Mouse (Mus musculus): ENCODE data around the gene Cnr2.
A peak's percentile ranks its signal among the peaks of the same experiment; 100 is the strongest.
"Not testable (repeated sequence)": the region's sequence is repeated elsewhere in the genome, so short reads cannot be mapped to it uniquely, and the experiment has no call there.

Cnr2 gene

GRCm38 (mm10) chr4:135934708-135935500 is 39.7 kb downstream of the Cnr2 start:
- no peak for DNase-seq (ENCODE audit: low spot score in 2 of 2)

- DNase-seq (ENCODE audit: low spot score in 2 of 2), result no peak
Measured at GRCm38 (mm10) chr4:135935502-135935901, 40.3 kb downstream of the Cnr2 start.

- no peak for DNase-seq (ENCODE audit: low spot score in 2 of 2)
Measured at GRCm38 (mm10) chr4:135938858-135939257, 43.7 kb downstream of the Cnr2 start.

- not testable (repeated sequence) for DNase-seq (ENCODE audit: low spot score in 2 of 2)
Measured at GRCm38 (mm10) chr4:135941026-135941425, 45.8 kb downstream of the Cnr2 start.

GRCm38 (mm10) chr4:135942193-135942592 is 47.0 kb downstream of the Cnr2 start:
- no peak for DNase-seq (ENCODE audit: low spot score in 2 of 2)

GRCm38 (mm10) chr4:135943389-135943788 is 48.2 kb downstream of the Cnr2 start:
- DNase-seq (ENCODE audit: low spot score in 2 of 2), result no peak

- no peak for DNase-seq (ENCODE audit: low spot score in 2 of 2)
Measured at GRCm38 (mm10) chr4:135945706-135946105, 50.5 kb downstream of the Cnr2 start.

GRCm38 (mm10) chr4:135946278-135946658 is 51.1 kb downstream of the Cnr2 start, which contains the start of gene Hmgcl:
Gene Hmgcl (plus strand): TSS chr4:135946448.
- DNase-seq (ENCODE audit: low spot score in 2 of 2), result peak; percentile 95

- peak; percentile 37 to 47 for DNase-seq (ENCODE audit: low spot score in 2 of 2)
Measured at GRCm38 (mm10) chr4:135946659-135947301, 51.6 kb downstream of the Cnr2 start.

GRCm38 (mm10) chr4:135948142-135948541 is 52.9 kb downstream of the Cnr2 start:
- no peak for DNase-seq (ENCODE audit: low spot score in 2 of 2)

- DNase-seq (ENCODE audit: low spot score in 2 of 2), result no peak
Measured at GRCm38 (mm10) chr4:135949475-135949874, 54.3 kb downstream of the Cnr2 start.

- DNase-seq (ENCODE audit: low spot score in 2 of 2), result peak in 1 of 2 experiments; percentile 40
Measured at GRCm38 (mm10) chr4:135949911-135950310, 54.7 kb downstream of the Cnr2 start.

- no peak for DNase-seq (ENCODE audit: low spot score in 2 of 2)
Measured at GRCm38 (mm10) chr4:135950365-135950764, 55.2 kb downstream of the Cnr2 start.

- DNase-seq (ENCODE audit: low spot score in 2 of 2), result no peak
Measured at GRCm38 (mm10) chr4:135951505-135951904, 56.3 kb downstream of the Cnr2 start.

- no peak for DNase-seq (ENCODE audit: low spot score in 2 of 2)
Measured at GRCm38 (mm10) chr4:135953179-135953578, 58.0 kb downstream of the Cnr2 start.

GRCm38 (mm10) chr4:135954241-135954640 is 59.0 kb downstream of the Cnr2 start:
- peak; percentile 77 to 86 for DNase-seq (ENCODE audit: low spot score in 2 of 2)

- no peak for DNase-seq (ENCODE audit: low spot score in 2 of 2)
Measured at GRCm38 (mm10) chr4:135955886-135956285, 60.7 kb downstream of the Cnr2 start.

- DNase-seq (ENCODE audit: low spot score in 2 of 2), result no peak
Measured at GRCm38 (mm10) chr4:135958354-135958753, 63.2 kb downstream of the Cnr2 start.

GRCm38 (mm10) chr4:135960717-135961116 is 65.5 kb downstream of the Cnr2 start:
- DNase-seq (ENCODE audit: low spot score in 2 of 2), result peak; percentile 85

- no peak for DNase-seq (ENCODE audit: low spot score in 2 of 2)
Measured at GRCm38 (mm10) chr4:135961709-135962108, 66.5 kb downstream of the Cnr2 start.

GRCm38 (mm10) chr4:135962198-135962597 is 67.0 kb downstream of the Cnr2 start:
- DNase-seq (ENCODE audit: low spot score in 2 of 2), result no peak

GRCm38 (mm10) chr4:135962946-135963345 is 67.8 kb downstream of the Cnr2 start:
- no peak for DNase-seq (ENCODE audit: low spot score in 2 of 2)
